Mouse (Mus musculus) liver, embryonic 14.5 days (tissue): ENCODE results near the gene Ltv1.

Experiments
- CTCF ChIP-seq: IDR thresholded peaks from 2 replicates; pipeline ENCODE4 v1.5.1; 2016; ENCODE audit warnings: antibody characterized with exemption, low read depth, control low read depth
- EP300 ChIP-seq: IDR thresholded peaks from 2 replicates; pipeline ENCODE4 v1.6.1; 2016; ENCODE audit warnings: antibody characterized with exemption, low read depth

GRCm38 (mm10) chr10:13189881-13190280 is 3.1 kb downstream of the Ltv1 start:
- TF ChIP-seq CTCF: no peak
- TF ChIP-seq EP300: no peak
